Mouse (Mus musculus) lung, adult 2 months (tissue): Measurements from ENCODE around the gene Cacna1h. TPM values are rescaled to one million over a fixed set of nuclear protein-coding genes. Genes with fewer than 3 reads are reported as not detected.

Source experiments
- DNase-seq: peaks from one replicate; pipeline ENCODE4 v3.0.0; 2022
- H3K4me1 ChIP-seq: fragments of 200-500 bp; 2 replicates; pipeline ENCODE4 v1.6.1; 2011; ENCODE audit warnings: low read length; ENCODE audit not compliant: control insufficient read depth, insufficient read depth
- H3K4me3 ChIP-seq: fragments of 200-500 bp; replicated peaks from 2 replicates; pipeline ENCODE3; 2011; ENCODE audit warnings: low read depth, mild to moderate bottlenecking, control low read depth, low read length; ENCODE audit errors: extremely low read depth
- CTCF ChIP-seq: fragments of 200-500 bp; IDR thresholded peaks from 2 replicates; pipeline ENCODE4 v1.5.1; 2011; ENCODE audit warnings: mild to moderate bottlenecking, low read length, control low read depth; ENCODE audit not compliant: insufficient read depth
- POLR2A ChIP-seq: fragments of 200-500 bp; IDR thresholded peaks from 2 replicates; pipeline ENCODE4 v1.6.1; 2011; ENCODE audit warnings: low read depth, mild to moderate bottlenecking, control low read depth, low read length, borderline replicate concordance; ENCODE audit errors: extremely low read depth
- WGBS: fragments of 180-500 bp; shearing (Covaris S2); methylation state at CpG from one replicate; pipeline ENCODE4 v1.1.7; 2018; 5-methylcytosine and 5-hydroxymethylcytosine counted together
- polyA plus RNA-seq: library from polyadenylated mRNA; depleted of rRNA; stranded (reverse); fragments of >200 nt; gene quantifications from 2 replicates; pipeline ENCODE4 v1.2.3, GENCODE M21; 2012

Gene Cacna1h
- polyA plus RNA-seq, 1 experiment = 3.2 TPM

DNA sequence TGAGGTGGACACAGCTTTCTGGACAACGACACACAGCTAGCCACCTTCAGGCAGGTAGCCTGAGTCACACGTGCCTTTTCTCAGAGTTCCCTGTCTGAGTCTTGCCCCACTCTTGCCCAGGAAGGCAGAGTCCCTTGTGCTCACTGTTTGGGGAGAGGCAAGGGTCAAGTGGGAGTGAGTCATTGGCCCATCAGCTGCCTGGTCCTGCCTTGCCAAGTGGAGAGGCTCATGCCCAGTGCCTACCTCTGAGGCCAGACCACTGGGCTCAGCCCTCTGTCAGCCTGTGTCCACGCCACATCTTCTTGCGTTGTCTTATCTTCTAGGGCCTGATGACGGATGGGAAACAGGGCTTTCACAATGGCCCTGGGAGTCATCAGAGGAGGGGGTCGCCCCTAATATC lies 34.2 kb upstream of the Cacna1h start:
- WGBS = 28% methylated on average over 6 of the region's 6 CpGs
- DNase-seq = no peak
- H3K4me3 ChIP-seq = no peak overlapping the region
- TF ChIP-seq CTCF (no peak), POLR2A (no peak)
- no peaks in the 10 kb centered on the region for H3K4me1 ChIP-seq

DNA sequence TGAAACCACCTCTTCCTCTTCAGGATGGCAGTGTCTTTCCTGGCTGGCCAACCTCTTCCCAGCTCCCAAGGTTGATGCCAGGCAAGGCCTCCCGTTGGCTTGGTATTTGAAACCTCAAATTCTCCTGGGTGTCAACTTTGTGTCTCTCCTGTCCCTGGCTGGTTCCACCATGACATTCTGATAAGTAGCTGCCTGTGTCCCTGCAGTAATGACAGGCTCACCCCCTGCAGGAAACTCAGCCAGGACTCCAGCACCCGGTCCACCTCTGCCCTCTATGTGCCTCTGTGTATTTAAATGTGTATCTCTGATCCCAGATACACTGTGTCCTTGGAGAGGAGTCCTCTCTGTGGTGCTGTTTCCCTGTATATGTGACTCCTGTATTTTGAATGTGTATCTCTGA lies 32.7 kb upstream of the Cacna1h start:
- no peak for DNase-seq
- TF ChIP-seq POLR2A (no peak), CTCF (no peak)
- Histone ChIP-seq H3K4me1 (no peaks in the 10 kb centered on the region), H3K4me3 (no peak overlapping the region)
- WGBS = 73% methylated on average over 2 of the region's 2 CpGs

DNA sequence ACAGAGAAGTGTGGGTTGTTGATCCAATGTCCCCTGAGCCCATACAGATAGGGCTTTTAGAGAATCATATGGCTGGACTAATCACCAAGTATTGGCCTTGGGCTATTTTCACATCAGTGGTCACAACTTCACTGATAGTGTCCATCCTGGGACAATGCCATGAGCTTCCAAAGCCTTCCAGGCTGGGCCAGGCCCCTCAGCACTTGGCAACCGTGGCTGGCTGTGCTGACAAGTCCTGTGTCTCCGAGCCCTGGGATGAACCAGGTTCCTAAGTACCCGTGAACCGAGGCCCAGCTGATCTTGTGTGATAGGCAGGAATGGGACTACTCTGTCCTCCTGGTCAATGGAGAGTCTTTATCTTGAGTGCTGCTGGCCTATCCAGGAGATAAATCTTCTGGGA lies 30.5 kb upstream of the Cacna1h start:
- H3K4me3 ChIP-seq = no peak overlapping the region
- whole genome bisulfite sequencing = 69% methylated on average over 4 of the region's 4 CpGs
- TF ChIP-seq POLR2A = no peak
- TF ChIP-seq CTCF = no peak
- no peaks in the 10 kb centered on the region for H3K4me1 ChIP-seq
- no peak for DNase-seq

DNA sequence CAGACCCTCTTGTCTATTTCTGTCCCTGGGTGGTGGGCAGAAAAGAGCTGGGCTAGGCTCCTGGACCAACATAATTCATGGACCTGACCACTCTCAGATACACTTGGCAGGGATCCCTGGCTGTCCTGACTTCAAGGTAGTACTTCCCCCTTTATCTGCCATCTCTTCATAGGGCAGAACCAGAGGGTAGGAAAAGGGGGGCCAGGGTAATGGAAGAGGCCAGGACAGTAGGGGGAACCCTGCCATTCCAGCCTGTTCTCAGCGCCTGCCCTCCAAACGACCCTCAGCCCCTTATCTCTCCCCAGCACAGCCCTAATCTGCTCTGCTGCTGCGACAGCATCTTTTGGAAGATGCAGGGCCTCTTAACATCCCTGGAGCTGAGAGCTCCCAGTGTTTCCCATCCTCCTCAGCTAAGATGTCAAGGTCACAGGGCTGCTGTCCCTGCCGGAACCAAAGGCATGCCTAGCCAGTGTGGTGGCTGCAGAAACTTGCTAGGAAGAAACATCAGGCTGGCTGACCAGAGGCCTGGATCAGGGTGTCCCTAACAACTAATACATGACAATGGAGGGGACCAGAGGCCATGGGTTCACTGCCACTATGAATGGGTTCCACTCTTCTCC lies 29.9 kb upstream of the Cacna1h start:
- H3K4me1 ChIP-seq = no peaks in the 10 kb centered on the region
- H3K4me3 ChIP-seq = no peak overlapping the region
- no peak for TF ChIP-seq POLR2A
- TF ChIP-seq CTCF = no peak
- WGBS = 46% methylated on average over 4 of the region's 4 CpGs
- no peak for DNase-seq

DNA sequence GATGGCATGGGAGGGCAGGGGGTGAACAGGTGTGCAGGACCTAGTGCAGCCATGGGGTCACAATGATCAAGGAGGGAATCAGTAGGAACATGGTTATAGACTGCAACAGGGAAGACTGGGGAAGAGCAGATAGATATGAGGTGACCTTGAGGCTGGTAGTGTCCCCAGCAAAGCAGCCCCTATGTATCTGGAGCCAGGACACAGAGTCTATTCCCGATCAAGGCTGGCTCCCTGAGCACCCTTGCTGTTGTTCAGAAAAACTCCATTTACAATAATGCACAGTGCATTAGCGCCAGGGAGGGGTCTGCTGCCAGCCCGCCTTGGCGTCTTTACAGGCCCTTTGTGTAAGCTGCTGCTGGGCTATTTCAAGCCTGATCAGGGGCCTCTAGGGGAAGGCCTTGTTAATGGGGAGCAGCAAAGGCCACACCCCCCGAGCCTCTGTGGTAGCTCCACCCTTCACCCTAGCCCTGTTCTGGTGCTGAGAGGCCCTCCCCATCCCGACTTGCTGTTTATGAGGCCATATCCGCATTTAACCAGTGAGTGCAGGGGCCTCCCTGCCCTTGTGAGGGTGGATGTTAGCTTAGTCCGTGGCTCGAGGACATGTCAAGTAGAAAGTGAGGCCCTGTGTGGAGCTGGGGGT lies 28.8 kb upstream of the Cacna1h start:
- H3K4me1 ChIP-seq = no peaks in the 10 kb centered on the region
- no peak overlapping the region for H3K4me3 ChIP-seq
- no peak for DNase-seq
- WGBS = 31% methylated on average over 9 of the region's 9 CpGs
- TF ChIP-seq CTCF (no peak), POLR2A (no peak)

DNA sequence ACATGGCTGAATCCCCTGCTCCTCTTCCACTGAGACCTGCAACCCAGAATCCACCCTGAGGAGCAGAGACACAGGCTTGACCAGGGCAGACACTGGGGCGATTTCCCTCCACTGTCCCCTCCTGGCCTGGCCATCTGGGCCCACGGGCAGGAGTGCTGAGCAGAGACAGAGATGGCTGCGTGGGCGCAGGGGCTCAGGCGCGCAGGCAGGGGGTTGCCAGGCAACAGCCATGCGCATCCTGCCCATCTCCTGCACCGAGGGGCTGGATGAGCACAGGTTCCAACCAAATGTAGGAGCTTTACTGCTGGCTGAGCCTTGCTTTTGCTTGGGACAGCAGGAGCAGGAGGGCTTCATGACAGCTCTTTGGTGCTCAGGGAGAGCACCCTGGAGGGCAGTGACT lies 23.0 kb upstream of the Cacna1h start:
- TF ChIP-seq POLR2A (no peak), CTCF (no peak)
- DNase-seq = no peak
- H3K4me1 ChIP-seq = no peaks in the 10 kb centered on the region
- no peak overlapping the region for H3K4me3 ChIP-seq
- WGBS = 47% methylated on average over 8 of the region's 8 CpGs

DNA sequence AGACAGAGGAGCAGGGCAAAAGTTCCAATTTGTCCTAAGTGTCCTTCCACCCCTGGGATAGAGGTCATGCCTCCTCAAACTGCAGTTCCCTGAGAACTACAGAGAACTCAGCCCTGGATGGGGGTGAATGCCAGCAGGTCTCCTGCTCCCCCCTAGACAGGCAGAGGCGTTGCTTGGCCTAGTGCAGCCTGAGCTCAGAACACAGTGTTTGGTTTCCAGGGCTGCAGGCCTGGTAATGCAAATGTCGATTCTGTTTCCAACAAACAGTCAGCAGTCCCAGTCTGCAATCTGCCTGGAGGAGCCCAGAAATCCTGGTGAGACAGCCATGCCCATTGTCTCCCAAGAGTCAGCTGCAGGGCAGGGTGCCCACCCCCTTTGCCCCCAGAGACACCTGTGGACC lies 20.7 kb upstream of the Cacna1h start, which contains the start of gene Tekt4:
Gene Tekt4 (plus strand): TSS at position 344 of the 400 bp plus-strand sequence.
- 43% methylated on average over 2 of the region's 2 CpGs for WGBS
- DNase-seq = no peak
- TF ChIP-seq POLR2A = no peak
- TF ChIP-seq CTCF = no peak
- no peak within 1 kb of the TSS for H3K4me3 ChIP-seq
- H3K4me1 ChIP-seq = no peaks in the 10 kb centered on the region

DNA sequence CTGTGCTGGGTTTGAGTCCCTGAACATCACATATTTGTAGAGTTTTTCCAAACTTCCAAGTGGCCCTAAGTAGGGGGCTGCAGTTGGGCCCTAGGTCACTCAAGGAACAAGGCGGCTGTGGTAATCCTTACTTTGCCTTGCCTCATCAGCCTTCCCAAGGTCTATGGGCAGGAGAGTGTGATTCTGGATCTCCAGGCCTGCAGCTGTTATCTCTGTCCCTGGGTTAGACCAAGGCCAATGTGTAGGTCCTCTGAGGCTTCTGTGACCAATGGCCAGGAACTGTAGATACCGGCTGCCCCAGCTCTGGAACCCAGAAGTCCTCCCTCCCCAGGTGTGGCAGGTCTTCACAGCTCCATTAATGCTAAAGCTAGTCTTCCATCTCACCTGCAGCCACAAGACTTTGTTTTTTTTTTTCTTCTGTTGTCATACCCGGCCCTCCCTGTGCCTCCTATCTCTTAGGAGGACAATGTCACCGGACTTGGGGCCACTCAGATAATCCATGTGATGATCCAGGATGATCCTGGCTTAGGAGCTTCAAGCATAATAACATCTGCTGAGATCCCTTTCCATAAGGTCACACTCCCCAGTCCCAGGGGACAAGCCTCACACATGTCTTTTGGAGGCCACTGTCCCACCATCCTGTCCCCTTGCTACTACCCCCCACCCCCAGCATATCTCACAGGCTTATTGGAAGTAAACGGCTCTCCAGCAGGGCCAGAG lies 18.8 kb upstream of the Cacna1h start:
- TF ChIP-seq CTCF (no peak), POLR2A (no peak)
- no peak overlapping the region for H3K4me3 ChIP-seq
- 68% methylated on average over 5 of the region's 5 CpGs for WGBS

DNA sequence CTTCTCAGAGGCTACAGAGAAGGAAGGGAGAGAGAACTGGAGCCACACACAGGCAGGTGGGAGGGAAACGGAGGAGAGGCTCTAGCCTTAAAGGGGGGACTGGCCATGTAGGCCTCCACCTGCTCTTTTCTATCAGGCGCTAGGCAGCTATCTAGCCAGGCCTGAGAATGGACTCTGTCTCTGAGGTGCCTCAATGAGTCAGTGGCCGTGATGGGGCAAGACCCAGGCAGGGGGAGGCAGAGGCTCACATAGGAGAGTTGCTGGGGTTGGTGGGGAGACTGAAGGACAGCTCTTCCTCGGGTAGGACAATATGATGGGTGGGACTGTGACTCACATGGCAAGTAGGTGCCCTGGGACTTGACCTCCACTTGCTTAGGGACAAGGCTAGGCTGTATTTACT lies 16.7 kb upstream of the Cacna1h start:
- 58% methylated on average over 4 of the region's 4 CpGs for WGBS

More for the DNA sequence above, 18.8 kb upstream of the Cacna1h start:
- H3K4me1 ChIP-seq = no peaks in the 10 kb centered on the region
- no peak for DNase-seq

DNA sequence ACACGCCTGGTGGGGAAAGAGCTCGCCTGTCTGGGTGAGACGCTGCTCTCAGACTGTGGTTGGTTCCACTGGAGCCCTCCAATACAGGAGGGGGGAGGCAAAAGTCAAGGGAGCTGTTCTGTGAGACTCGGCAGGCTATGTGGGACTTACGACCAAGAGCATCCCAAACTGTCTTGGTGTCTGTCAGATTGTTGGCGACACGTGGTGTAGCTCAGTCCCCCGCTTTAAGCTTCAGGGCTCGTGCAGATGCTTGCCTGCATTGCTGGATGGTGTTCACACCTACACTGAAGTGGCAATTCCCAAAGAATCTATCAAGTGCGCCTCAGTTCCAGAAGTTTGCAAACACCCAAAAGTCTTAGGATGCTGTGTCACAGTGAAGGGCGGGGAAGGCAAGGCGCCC lies 14.3 kb upstream of the Cacna1h start:
- no peak for TF ChIP-seq CTCF
- TF ChIP-seq POLR2A = no peak
- H3K4me3 ChIP-seq = no peak overlapping the region
- no peak for DNase-seq
- no peaks in the 10 kb centered on the region for H3K4me1 ChIP-seq
- 71% methylated on average over 12 of the region's 12 CpGs for WGBS

More for the DNA sequence above, 16.7 kb upstream of the Cacna1h start:
- Histone ChIP-seq H3K4me3 (no peak overlapping the region), H3K4me1 (no peaks in the 10 kb centered on the region)
- TF ChIP-seq CTCF = no peak
- TF ChIP-seq POLR2A = no peak
- DNase-seq = no peak

DNA sequence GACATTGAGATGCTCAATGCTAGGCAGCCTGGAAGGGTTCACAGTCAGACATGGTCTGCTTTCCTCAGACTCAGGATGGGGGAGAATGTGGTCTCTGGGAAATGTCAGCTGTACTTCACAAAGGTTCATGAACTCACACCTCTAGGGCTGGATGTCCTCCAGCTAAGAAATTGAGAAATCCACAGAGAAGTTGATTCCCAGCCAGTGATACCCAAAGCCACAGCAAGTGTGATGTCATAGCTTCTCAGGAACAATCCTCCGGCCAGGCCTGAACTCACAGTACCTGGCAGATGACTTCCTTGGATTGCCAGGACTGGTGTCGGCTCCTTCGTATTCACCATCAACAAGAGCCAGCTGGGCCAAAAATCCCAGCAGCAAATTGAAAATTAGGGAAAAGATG lies 12.3 kb upstream of the Cacna1h start:
- Histone ChIP-seq H3K4me1 (no peaks in the 10 kb centered on the region), H3K4me3 (no peak overlapping the region)
- 84% methylated on average over 3 of the region's 3 CpGs for WGBS
- TF ChIP-seq CTCF (no peak), POLR2A (no peak)
- no peak for DNase-seq
